Mouse (Mus musculus): Measurements from ENCODE around the gene Rrp36. TPM values are rescaled to one million over a fixed set of nuclear protein-coding genes. Genes with fewer than 3 reads are reported as not detected.

The Rrp36 gene
- polyA plus RNA-seq, 1 experiment from 2014 or later: 64.9 TPM

DNA sequence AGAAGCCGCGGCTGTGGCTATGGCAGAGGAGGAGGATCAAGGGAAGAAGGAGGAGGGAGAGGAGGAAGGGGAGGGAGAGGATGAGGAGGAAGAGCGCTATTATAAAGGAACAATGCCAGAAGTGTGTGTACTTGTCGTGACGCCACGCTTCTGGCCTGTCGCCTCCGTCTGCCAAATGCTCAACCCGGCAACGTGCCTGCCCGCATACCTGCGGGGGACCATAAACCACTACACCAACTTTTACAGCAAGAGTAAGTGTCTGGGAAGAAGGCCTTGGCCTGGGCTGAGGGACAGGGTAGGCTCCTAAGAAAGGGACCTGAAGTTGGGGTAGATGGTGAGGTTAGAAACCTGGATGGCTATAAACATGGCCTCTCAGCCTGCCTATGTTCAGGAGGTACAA lies 12.2 kb downstream of the Rrp36 start:
- no peaks in the 10 kb centered on the region for H3K9me3 ChIP-seq (replicated peaks)
- H3K4me3 ChIP-seq (replicated peaks): no peak overlapping the region
- H3K36me3 ChIP-seq: peaks cover 94% of the 10 kb centered on the region
- no peaks in the 10 kb centered on the region for H3K27me3 ChIP-seq
- ATAC-seq (ENCODE audit: insufficient number of reproducible peaks, low FRiP score, low TSS enrichment, low read depth): no peak
- H3K9ac ChIP-seq: no peak overlapping the region
- no peaks in the 10 kb centered on the region for H3K4me1 ChIP-seq
- no peak overlapping the region for H3K27ac ChIP-seq (replicated peaks)
- H3K4me2 ChIP-seq (replicated peaks): no peak overlapping the region
- 90% methylated on average over 12 of the region's 12 CpGs for WGBS

- no peak for ATAC-seq (ENCODE audit: insufficient number of reproducible peaks, low FRiP score, low TSS enrichment, low read depth)
- Histone ChIP-seq H3K36me3 (peaks cover 94% of the 10 kb centered on the region), H3K4me2 (replicated peaks) (no peak overlapping the region), H3K4me1 (no peaks in the 10 kb centered on the region), H3K4me3 (replicated peaks) (no peak overlapping the region), H3K9ac (no peak overlapping the region), H3K9me3 (replicated peaks) (no peaks in the 10 kb centered on the region), H3K27me3 (no peaks in the 10 kb centered on the region), H3K27ac (replicated peaks) (no peak overlapping the region)
- WGBS: 90% methylated on average over 9 of the region's 9 CpGs
Measured at GRCm38 (mm10) chr17:46661351-46661750, 12.8 kb downstream of the Rrp36 start.

GRCm38 (mm10) chr17:46656054-46656453 lies 18.1 kb downstream of the Rrp36 start:
- 85% methylated on average over 6 of the region's 6 CpGs for WGBS
- Histone ChIP-seq H3K27ac (replicated peaks) (no peak overlapping the region), H3K4me3 (replicated peaks) (no peak overlapping the region), H3K36me3 (peaks cover 82% of the 10 kb centered on the region), H3K4me2 (replicated peaks) (no peak overlapping the region), H3K4me1 (peaks cover 35% of the 10 kb centered on the region), H3K9me3 (replicated peaks) (no peaks in the 10 kb centered on the region), H3K9ac (no peak overlapping the region), H3K27me3 (no peaks in the 10 kb centered on the region)
- ATAC-seq (ENCODE audit: insufficient number of reproducible peaks, low FRiP score, low TSS enrichment, low read depth): no peak

DNA sequence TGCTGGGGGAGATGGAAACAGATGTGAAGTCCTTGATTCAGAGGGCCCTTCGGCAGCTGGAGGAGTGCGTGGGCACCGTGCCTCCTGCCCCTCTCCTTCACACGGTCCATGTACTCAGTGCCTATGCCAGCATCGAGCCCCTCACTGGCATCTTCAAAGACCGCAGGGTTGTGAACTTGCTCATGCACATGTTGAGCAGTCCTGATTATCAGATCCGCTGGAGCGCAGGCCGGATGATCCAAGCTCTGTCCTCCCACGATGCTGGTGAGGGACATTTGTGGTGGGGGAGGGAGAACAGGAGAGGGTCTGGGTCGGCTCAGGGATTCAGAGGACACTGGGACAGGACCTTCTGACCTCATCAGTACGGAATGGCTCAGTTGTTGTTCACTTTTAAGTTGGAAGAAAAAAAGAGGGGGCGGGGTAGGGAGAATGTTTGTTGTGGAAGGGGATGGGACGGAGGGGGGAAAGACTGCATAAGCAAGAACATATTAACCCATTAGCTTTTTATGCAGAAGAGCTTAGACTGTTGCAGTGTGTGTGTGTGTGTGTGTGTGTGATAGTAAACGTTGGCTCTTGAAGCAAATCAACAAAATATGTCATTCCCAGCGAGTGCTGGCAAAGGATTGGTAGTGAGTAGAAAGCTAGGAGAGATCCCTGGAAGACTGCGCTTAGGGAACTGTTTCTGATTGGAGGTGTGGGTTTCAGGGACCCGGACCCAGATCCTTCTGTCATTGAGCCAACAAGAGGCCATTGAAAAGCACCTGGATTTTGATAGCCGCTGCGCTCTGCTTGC lies 22.2 kb downstream of the Rrp36 start:
- Histone ChIP-seq H3K27ac (replicated peaks) (peak overlapping the region; percentile 97), H3K27me3 (no peaks in the 10 kb centered on the region), H3K4me2 (replicated peaks) (peak overlapping the region; percentile 80), H3K4me1 (peaks cover 49% of the 10 kb centered on the region), H3K9me3 (replicated peaks) (no peaks in the 10 kb centered on the region), H3K9ac (peak overlapping the region; percentile 73), H3K36me3 (peaks cover 55% of the 10 kb centered on the region), H3K4me3 (replicated peaks) (peak overlapping the region; percentile 71)
- WGBS: 63% methylated on average over 20 of the region's 20 CpGs
- ATAC-seq (ENCODE audit: insufficient number of reproducible peaks, low FRiP score, low TSS enrichment, low read depth): no peak

- Histone ChIP-seq H3K27ac (replicated peaks) (peak overlapping the region; percentile 97), H3K36me3 (peaks cover 48% of the 10 kb centered on the region), H3K4me1 (peaks cover 54% of the 10 kb centered on the region), H3K9me3 (replicated peaks) (no peaks in the 10 kb centered on the region), H3K4me2 (replicated peaks) (peak overlapping the region; percentile 80), H3K9ac (peak overlapping the region; percentile 73), H3K4me3 (replicated peaks) (peak overlapping the region; percentile 71), H3K27me3 (no peaks in the 10 kb centered on the region)
- no peak for ATAC-seq (ENCODE audit: insufficient number of reproducible peaks, low FRiP score, low TSS enrichment, low read depth)
- 70% methylated on average over 17 of the region's 17 CpGs for WGBS
Measured at GRCm38 (mm10) chr17:46651292-46651691, 22.9 kb downstream of the Rrp36 start.

DNA sequence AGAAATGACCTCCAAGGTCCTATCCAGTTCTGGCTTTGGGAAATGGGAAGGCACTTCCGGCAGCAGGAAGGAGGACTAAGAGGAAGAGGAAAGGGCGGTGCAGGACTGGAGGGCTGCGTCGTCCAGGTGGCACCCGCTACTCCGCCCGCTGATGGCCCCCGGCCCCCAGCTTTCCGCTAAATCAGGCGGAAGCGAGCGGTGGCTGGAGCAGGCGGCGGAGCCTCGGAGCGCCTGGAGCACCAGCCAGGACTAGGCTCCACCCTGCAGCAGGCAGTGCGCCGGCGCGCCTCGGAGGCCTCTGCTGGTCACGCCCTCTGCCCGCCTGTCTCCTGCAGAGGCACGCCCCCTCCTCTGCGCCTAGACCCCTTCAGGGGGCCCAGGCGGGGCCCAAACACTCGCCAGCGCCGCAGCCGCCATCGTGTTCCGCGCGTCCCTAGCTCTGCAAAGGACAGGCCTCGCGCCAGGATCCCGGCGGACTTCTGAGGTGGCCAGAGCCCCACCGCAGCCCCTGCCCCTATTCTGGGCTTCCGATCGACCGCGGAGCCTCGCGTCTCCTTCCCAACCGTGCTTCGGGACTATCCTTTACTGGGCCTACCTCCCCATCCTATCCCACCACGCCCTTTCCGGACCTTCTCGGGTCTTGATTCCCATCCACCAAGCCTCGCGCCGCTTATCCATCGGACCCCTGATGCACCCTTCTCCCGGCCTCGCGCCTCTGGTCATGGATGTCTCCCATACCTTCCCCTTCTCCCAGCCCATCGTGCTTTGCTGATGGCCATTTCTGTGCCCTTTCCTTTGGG lies 23.7 kb downstream of the Rrp36 start, which contains the start of gene Cul7:
Gene Cul7, plus strand, starts transcription at position 106 of the 800 bp plus-strand sequence.
- peak within 1 kb of the TSS; percentile 97 for H3K27ac ChIP-seq (replicated peaks)
- H3K4me2 ChIP-seq (replicated peaks): peak within 1 kb of the TSS; percentile 80
- peak within 1 kb of the TSS; percentile 73 for H3K9ac ChIP-seq
- H3K27me3 ChIP-seq: no peaks in the 10 kb centered on the region
- peak; percentile 96 for ATAC-seq (ENCODE audit: insufficient number of reproducible peaks, low FRiP score, low TSS enrichment, low read depth)
- no peaks in the 10 kb centered on the region for H3K9me3 ChIP-seq (replicated peaks)
- H3K4me1 ChIP-seq: peaks cover 54% of the 10 kb centered on the region
- H3K36me3 ChIP-seq: peaks cover 40% of the 10 kb centered on the region
- peak within 1 kb of the TSS; percentile 71 for H3K4me3 ChIP-seq (replicated peaks)
- WGBS: under 1% methylated on average over 58 of the region's 58 CpGs

- H3K4me1 ChIP-seq: peaks cover 60% of the 10 kb centered on the region
- peak overlapping the region; percentile 97 for H3K27ac ChIP-seq (replicated peaks)
- H3K36me3 ChIP-seq: peaks cover 36% of the 10 kb centered on the region
- H3K9ac ChIP-seq: peak overlapping the region; percentile 37
- H3K9me3 ChIP-seq (replicated peaks): no peaks in the 10 kb centered on the region
- H3K4me2 ChIP-seq (replicated peaks): peak overlapping the region; percentile 80
- no peak for ATAC-seq (ENCODE audit: insufficient number of reproducible peaks, low FRiP score, low TSS enrichment, low read depth)
- no peaks in the 10 kb centered on the region for H3K27me3 ChIP-seq
- WGBS: 33% methylated on average over 15 of the region's 15 CpGs
- H3K4me3 ChIP-seq (replicated peaks): peak overlapping the region; percentile 71
Measured at GRCm38 (mm10) chr17:46649811-46650210, 24.3 kb downstream of the Rrp36 start.

- 90% methylated on average over 9 of the region's 9 CpGs for WGBS
- Histone ChIP-seq H3K4me2 (replicated peaks) (no peak overlapping the region), H3K27me3 (no peaks in the 10 kb centered on the region), H3K4me1 (peaks cover 56% of the 10 kb centered on the region), H3K36me3 (peaks cover 22% of the 10 kb centered on the region), H3K4me3 (replicated peaks) (no peak overlapping the region), H3K9ac (no peak overlapping the region), H3K9me3 (replicated peaks) (no peaks in the 10 kb centered on the region), H3K27ac (replicated peaks) (no peak overlapping the region)
- no peak for ATAC-seq (ENCODE audit: insufficient number of reproducible peaks, low FRiP score, low TSS enrichment, low read depth)
Measured at GRCm38 (mm10) chr17:46648436-46648835, 25.7 kb downstream of the Rrp36 start.

- H3K4me3 ChIP-seq (replicated peaks): peak overlapping the region; percentile 97; the same call in 1 of the 2 replicates
- H3K9me3 ChIP-seq (replicated peaks): no peaks in the 10 kb centered on the region
- H3K36me3 ChIP-seq: peaks cover 13% of the 10 kb centered on the region
- ATAC-seq (ENCODE audit: insufficient number of reproducible peaks, low FRiP score, low TSS enrichment, low read depth): no peak
- H3K4me1 ChIP-seq: peaks cover 45% of the 10 kb centered on the region
- no peak overlapping the region for H3K9ac ChIP-seq
- H3K27me3 ChIP-seq: no peaks in the 10 kb centered on the region
- no peak overlapping the region for H3K4me2 ChIP-seq (replicated peaks)
- no peak overlapping the region for H3K27ac ChIP-seq (replicated peaks)
- 91% methylated on average over 7 of the region's 7 CpGs for WGBS
Measured at GRCm38 (mm10) chr17:46647279-46647678, 26.9 kb downstream of the Rrp36 start.

- H3K4me3 ChIP-seq (replicated peaks): peak overlapping the region; percentile 97
- H3K27me3 ChIP-seq: no peaks in the 10 kb centered on the region
- H3K4me2 ChIP-seq (replicated peaks): peak overlapping the region; percentile 78
- peak overlapping the region; percentile 89 for H3K27ac ChIP-seq (replicated peaks)
- peaks cover 23% of the 10 kb centered on the region for H3K36me3 ChIP-seq
- peak; percentile 2; the same call in 1 of the 2 replicates for ATAC-seq (ENCODE audit: insufficient number of reproducible peaks, low FRiP score, low TSS enrichment, low read depth)
- no peaks in the 10 kb centered on the region for H3K9me3 ChIP-seq (replicated peaks)
- H3K9ac ChIP-seq: peak overlapping the region; percentile 82
- H3K4me1 ChIP-seq: peaks cover 35% of the 10 kb centered on the region
- WGBS: under 1% methylated on average over 19 of the region's 19 CpGs
Measured at GRCm38 (mm10) chr17:46646322-46646662, 27.9 kb downstream of the Rrp36 start.

- Histone ChIP-seq H3K9me3 (replicated peaks) (no peaks in the 10 kb centered on the region), H3K9ac (peak within 1 kb of the TSS; percentile 82)
- under 1% methylated on average over 52 of the region's 53 CpGs for WGBS
Measured at GRCm38 (mm10) chr17:46645561-46646321, 28.4 kb downstream of the Rrp36 start, which contains the start of the genes Klc4 and Mrpl2. Gene Klc4, minus strand, starts transcription at chr17:46646022. Gene Mrpl2, plus strand, starts transcription at chr17:46646229.

More at GRCm38 (mm10) chr17:46645561-46646321, 28.4 kb downstream of the Rrp36 start, which contains the start of the genes Klc4 and Mrpl2:
- peak; percentile 72 for ATAC-seq (ENCODE audit: insufficient number of reproducible peaks, low FRiP score, low TSS enrichment, low read depth)
- H3K36me3 ChIP-seq: peaks cover 28% of the 10 kb centered on the region
- H3K4me3 ChIP-seq (replicated peaks): peak within 1 kb of the TSS; percentile 97
- peak within 1 kb of the TSS; percentile 90 for H3K4me2 ChIP-seq (replicated peaks)
- peak within 1 kb of the TSS; percentile 89 for H3K27ac ChIP-seq (replicated peaks)
- no peaks in the 10 kb centered on the region for H3K27me3 ChIP-seq
- H3K4me1 ChIP-seq: peaks cover 32% of the 10 kb centered on the region
